Mouse (Mus musculus) layer of hippocampus, adult 6 months (tissue): Measurements from ENCODE around the gene Mthfd2l. TPM values are rescaled to one million over a fixed set of nuclear protein-coding genes. Genes with fewer than 3 reads are reported as not detected.

Experiments used
- long read RNA-seq, 2 experiments: library from polyadenylated mRNA; unstranded; transcript quantifications; one replicate each; pipeline ENCODE4 v2.0.0; 2019 to 2020
- polyA plus RNA-seq: library from polyadenylated mRNA; unstranded; fragments of <200 nt; fragmentation: Nextera tagmentation; gene quantifications from 2 replicates; pipeline ENCODE4 v1.2.3, GENCODE M21; 2021

Gene Mthfd2l
- 12.1 and 12.8 TPM in 2 replicates for polyA plus RNA-seq
- long read RNA-seq, experiment 1, transcript Mthfd2l-203 (2 exons, 688 nt) = major isoform, 5 of 13 reads
- long read RNA-seq, experiment 1, partial matches to known transcripts = 3 of 13 reads
- long read RNA-seq, experiment 1, other reads (novel, unspliced or antisense) = 3 of 13 reads
- long read RNA-seq, experiment 2, full-length matches to known transcripts = 25 of 63 reads
- long read RNA-seq, experiment 2, partial matches to known transcripts = 2 of 63 reads
- long read RNA-seq, experiment 2, other reads (novel, unspliced or antisense) = 36 of 63 reads

GRCm38 (mm10) chr5:90930971-90931851 lies at the start of gene Mthfd2l:
TSS of gene Mthfd2l (plus strand) at chr5:90931117.

GRCm38 (mm10) chr5:90890519-90891463 lies 40.1 kb upstream of the Mthfd2l start, which contains the start of gene Cxcl1:
TSS of gene Cxcl1 (plus strand) at chr5:90891241.

GRCm38 (mm10) chr5:90903339-90904020 lies 27.4 kb upstream of the Mthfd2l start, which contains the start of gene Cxcl2:
TSS of gene Cxcl2 (plus strand) at chr5:90903871.

GRCm38 (mm10) chr5:91027164-91027563 lies 96.2 kb downstream of the Mthfd2l start, which contains the start of gene Epgn:
TSS of gene Epgn (plus strand) at chr5:91027464.

Other genes with a start within 250 kb of the Mthfd2l start
- gene Cxcl5, start 171.8 kb upstream of the Mthfd2l start, polyA plus RNA-seq = 4.0 and 8.0 TPM in 2 replicates
- not detected in 2 replicates for gene Ppbp, start 162.6 kb upstream of the Mthfd2l start, polyA plus RNA-seq
- gene Pf4, start 158.7 kb upstream of the Mthfd2l start, polyA plus RNA-seq = 6.7 and 8.5 TPM in 2 replicates
- not detected in 2 replicates for gene Cxcl3, start 145.0 kb upstream of the Mthfd2l start, polyA plus RNA-seq
- gene Cxcl15, start 136.6 kb upstream of the Mthfd2l start, polyA plus RNA-seq = not detected in 2 replicates
- 0.25 and 0.41 TPM in 2 replicates for gene Cxcl1, start 39.9 kb upstream of the Mthfd2l start, polyA plus RNA-seq
- gene Cxcl2, start 27.2 kb upstream of the Mthfd2l start, polyA plus RNA-seq = not detected in 2 replicates
- gene Epgn, start 96.3 kb downstream of the Mthfd2l start, polyA plus RNA-seq = not detected in 2 replicates
- gene Ereg, start 143.5 kb downstream of the Mthfd2l start, polyA plus RNA-seq = not detected in 2 replicates
- 0.15 TPM in 2 replicates for gene Areg, start 208.5 kb downstream of the Mthfd2l start, polyA plus RNA-seq